Mouse (Mus musculus): ENCODE results near the gene Plbd1. TPM values are rescaled to one million over a fixed set of nuclear protein-coding genes. Genes with fewer than 3 reads are reported as not detected.
A peak's percentile ranks its signal among the peaks of the same experiment; 100 is the strongest.

Plbd1 gene
- total RNA-seq, 4 experiments from 2014 or later = 0.30 to 0.32 TPM; not detected in 2

GRCm38 (mm10) chr6:136650664-136651063 lies 11.1 kb downstream of the Plbd1 start:
- DNase-seq (ENCODE audit: low spot score in 2 of 2) = no peak

GRCm38 (mm10) chr6:136647455-136647861 lies 14.3 kb downstream of the Plbd1 start:
- DNase-seq (ENCODE audit: low spot score in 2 of 2) = no peak

- DNase-seq (ENCODE audit: low spot score in 2 of 2) = no peak
Observed at GRCm38 (mm10) chr6:136646207-136646606, 15.5 kb downstream of the Plbd1 start.

- DNase-seq (ENCODE audit: low spot score in 2 of 2) = no peak
Observed at GRCm38 (mm10) chr6:136645754-136646153, 16.0 kb downstream of the Plbd1 start.

- DNase-seq (ENCODE audit: low spot score in 2 of 2) = no peak
Observed at GRCm38 (mm10) chr6:136644171-136644570, 17.6 kb downstream of the Plbd1 start.

- DNase-seq (ENCODE audit: low spot score in 2 of 2) = no peak
Observed at GRCm38 (mm10) chr6:136634982-136635381, 26.7 kb downstream of the Plbd1 start.

- DNase-seq (ENCODE audit: low spot score in 2 of 2) = no peak
Observed at GRCm38 (mm10) chr6:136633719-136634118, 28.0 kb downstream of the Plbd1 start.

GRCm38 (mm10) chr6:136633154-136633553 lies 28.6 kb downstream of the Plbd1 start:
- no peak for DNase-seq (ENCODE audit: low spot score in 2 of 2)

GRCm38 (mm10) chr6:136631945-136632534 lies 29.7 kb downstream of the Plbd1 start:
- DNase-seq (ENCODE audit: low spot score in 2 of 2) = no peak

- DNase-seq (ENCODE audit: low spot score in 2 of 2) = no peak
Observed at GRCm38 (mm10) chr6:136631519-136631918, 30.2 kb downstream of the Plbd1 start.

- DNase-seq (ENCODE audit: low spot score in 2 of 2) = no peak
Observed at GRCm38 (mm10) chr6:136629639-136630038, 32.1 kb downstream of the Plbd1 start.

GRCm38 (mm10) chr6:136625421-136625820 lies 36.3 kb downstream of the Plbd1 start:
- no peak for DNase-seq (ENCODE audit: low spot score in 2 of 2)

GRCm38 (mm10) chr6:136620361-136621139 lies 41.2 kb downstream of the Plbd1 start:
- DNase-seq (ENCODE audit: low spot score in 2 of 2) = peak in 1 of 2 experiments; percentile 59

GRCm38 (mm10) chr6:136614156-136614555 lies 47.6 kb downstream of the Plbd1 start:
- no peak for DNase-seq (ENCODE audit: low spot score in 2 of 2)

- DNase-seq (ENCODE audit: low spot score in 2 of 2) = no peak
Observed at GRCm38 (mm10) chr6:136612312-136612711, 49.4 kb downstream of the Plbd1 start.

GRCm38 (mm10) chr6:136611351-136612215 lies 50.1 kb downstream of the Plbd1 start:
- no peak for DNase-seq (ENCODE audit: low spot score in 2 of 2)

GRCm38 (mm10) chr6:136602601-136603000 lies 59.1 kb downstream of the Plbd1 start:
- DNase-seq (ENCODE audit: low spot score in 2 of 2) = no peak

- DNase-seq (ENCODE audit: low spot score in 2 of 2) = no peak
Observed at GRCm38 (mm10) chr6:136594541-136594940, 67.2 kb downstream of the Plbd1 start.

GRCm38 (mm10) chr6:136590739-136591138 lies 71.0 kb downstream of the Plbd1 start:
- DNase-seq (ENCODE audit: low spot score in 2 of 2) = no peak

GRCm38 (mm10) chr6:136566002-136566401 lies 95.7 kb downstream of the Plbd1 start:
- no peak for DNase-seq (ENCODE audit: low spot score in 2 of 2)
